Mouse (Mus musculus) heart, adult 2 months (tissue): ENCODE data around the gene Slc24a2. TPM values are rescaled to one million over a fixed set of nuclear protein-coding genes. Genes with fewer than 3 reads are reported as not detected.
A peak's percentile ranks its signal among the peaks of the same experiment; 100 is the strongest.

Source experiments
- DNase-seq, 2 experiments: peaks; one replicate each; pipeline ENCODE4 v3.0.0; 2021
- H3K27ac ChIP-seq: fragments of 200-600 bp; 2 replicates; pipeline ENCODE4 v1.8.1; 2022
- H3K27me3 ChIP-seq: fragments of 200-500 bp; 2 replicates; pipeline ENCODE4 v1.6.1; 2012; ENCODE audit warnings: mild to moderate bottlenecking, low read length, inconsistent platforms, mixed read lengths; ENCODE audit not compliant: control insufficient read depth, insufficient read depth
- H3K36me3 ChIP-seq: fragments of 200-500 bp; 2 replicates; pipeline ENCODE4 v1.6.1; 2012; ENCODE audit warnings: low read length, inconsistent platforms; ENCODE audit not compliant: control insufficient read depth, insufficient read depth
- H3K4me1 ChIP-seq: fragments of 200-500 bp; 2 replicates; pipeline ENCODE4 v1.6.1; 2011; ENCODE audit warnings: low read length; ENCODE audit not compliant: control insufficient read depth, insufficient read depth
- H3K4me3 ChIP-seq: fragments of 200-600 bp; 2 replicates; pipeline ENCODE4 v1.8.1; 2022
- H3K79me2 ChIP-seq: fragments of 200-500 bp; replicated peaks from 2 replicates; pipeline ENCODE4 v1.6.1; 2012; ENCODE audit warnings: mild to moderate bottlenecking, inconsistent platforms, low read length, moderate library complexity, mixed read lengths; ENCODE audit not compliant: control insufficient read depth, insufficient read depth
- H3K9ac ChIP-seq: fragments of 200-500 bp; 2 replicates; pipeline ENCODE4 v1.6.1; 2012; ENCODE audit warnings: low read depth, mild to moderate bottlenecking, control low read depth, inconsistent platforms, low read length, mixed read lengths
- CTCF ChIP-seq: fragments of 200-600 bp; IDR thresholded peaks from 2 replicates; pipeline ENCODE4 v1.8.1; 2022; ENCODE audit warnings: antibody characterized with exemption, mild to moderate bottlenecking, moderate library complexity
- EP300 ChIP-seq: fragments of 200-500 bp; IDR thresholded peaks from 2 replicates; pipeline ENCODE4 v1.6.1; 2011; ENCODE audit warnings: low read depth, low read length, control low read depth; ENCODE audit not compliant: insufficient read depth
- POLR2A ChIP-seq: fragments of 200-500 bp; IDR thresholded peaks from 2 replicates; pipeline ENCODE4 v1.6.1; 2011; ENCODE audit warnings: mild to moderate bottlenecking, low read depth, low read length, control low read depth; ENCODE audit not compliant: insufficient read depth
- WGBS: fragments of 180-500 bp; shearing (Covaris S2); methylation state at CpG from one replicate; pipeline ENCODE4 v1.1.7; 2018; 5-methylcytosine and 5-hydroxymethylcytosine counted together
- intact Hi-C: fragments of 180-260 bp; cut with DNase I; formaldehyde crosslinking; loops from one replicate; pipeline ENCODE4 v1.15.1; 2025
- polyA plus RNA-seq: library from polyadenylated mRNA; depleted of rRNA; stranded (reverse); fragments of >200 nt; gene quantifications from 2 replicates; pipeline ENCODE4 v1.2.3, GENCODE M21; 2012
- total RNA-seq, 2 experiments: library from RNA; stranded (reverse); gene quantifications; 2 replicates each; pipeline ENCODE4 v1.2.3; 2021

The Slc24a2 gene
- total and polyA plus RNA-seq, 3 experiments, result 0.66 to 2.5 (median 1.0) TPM

DNA sequence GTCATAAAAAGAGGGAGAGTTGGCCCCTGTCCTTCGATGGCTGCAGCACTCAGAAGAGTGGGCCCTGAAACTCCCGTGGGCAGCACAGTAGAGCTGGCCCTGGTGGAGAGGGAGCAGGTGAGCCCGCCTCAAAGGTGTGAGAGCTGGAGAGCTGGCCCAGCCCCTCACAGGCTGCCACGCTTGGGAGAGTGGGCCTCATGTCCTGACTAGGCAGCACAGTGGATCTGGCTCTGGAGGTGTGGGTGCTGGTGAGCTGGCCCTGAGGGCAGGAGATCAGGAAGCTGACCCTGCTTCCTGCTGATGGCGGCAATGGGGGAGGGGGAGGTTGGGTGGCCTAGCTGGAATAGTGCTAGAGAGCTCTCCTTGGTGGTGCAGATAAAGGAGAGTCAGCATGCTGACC lies 129.3 kb downstream of the Slc24a2 start:
- Histone ChIP-seq H3K36me3 (no peaks in the 10 kb centered on the region), H3K4me3 (no peak overlapping the region), H3K4me1 (no peaks in the 10 kb centered on the region), H3K27ac (no peak overlapping the region), H3K79me2 (no peaks in the 10 kb centered on the region), H3K9ac (no peak overlapping the region), H3K27me3 (no peaks in the 10 kb centered on the region)
- TF ChIP-seq EP300, result no peak
- TF ChIP-seq CTCF, result no peak
- no peak for TF ChIP-seq POLR2A
- intact Hi-C loops, result no loop called here
- WGBS, result 69% methylated on average over 5 of the region's 5 CpGs
- DNase-seq, result no peak

GRCm38 (mm10) chr4:87096186-87096585 lies 134.1 kb downstream of the Slc24a2 start:
- Histone ChIP-seq H3K4me1 (no peaks in the 10 kb centered on the region), H3K4me3 (no peak overlapping the region), H3K27me3 (no peaks in the 10 kb centered on the region), H3K9ac (no peak overlapping the region), H3K27ac (no peak overlapping the region), H3K36me3 (no peaks in the 10 kb centered on the region), H3K79me2 (no peaks in the 10 kb centered on the region)
- no peak for TF ChIP-seq EP300
- TF ChIP-seq POLR2A, result no peak
- TF ChIP-seq CTCF, result no peak
- peak; percentile 44 to 69 for DNase-seq
- WGBS, result 70% methylated on average over 5 of the region's 5 CpGs
- intact Hi-C loops, result no loop called here

GRCm38 (mm10) chr4:87093612-87094011 lies 136.7 kb downstream of the Slc24a2 start:
- no peak for DNase-seq
- no peaks in the 10 kb centered on the region for H3K79me2 ChIP-seq
- H3K36me3 ChIP-seq, result no peaks in the 10 kb centered on the region
- H3K4me3 ChIP-seq, result no peak overlapping the region
- intact Hi-C loops, result no loop called here
- no peak overlapping the region for H3K9ac ChIP-seq
- TF ChIP-seq EP300 (no peak), POLR2A (no peak), CTCF (no peak)
- 61% methylated on average over 3 of the region's 3 CpGs for WGBS
- H3K27me3 ChIP-seq, result no peaks in the 10 kb centered on the region
- no peak overlapping the region for H3K27ac ChIP-seq
- H3K4me1 ChIP-seq, result no peaks in the 10 kb centered on the region

DNA sequence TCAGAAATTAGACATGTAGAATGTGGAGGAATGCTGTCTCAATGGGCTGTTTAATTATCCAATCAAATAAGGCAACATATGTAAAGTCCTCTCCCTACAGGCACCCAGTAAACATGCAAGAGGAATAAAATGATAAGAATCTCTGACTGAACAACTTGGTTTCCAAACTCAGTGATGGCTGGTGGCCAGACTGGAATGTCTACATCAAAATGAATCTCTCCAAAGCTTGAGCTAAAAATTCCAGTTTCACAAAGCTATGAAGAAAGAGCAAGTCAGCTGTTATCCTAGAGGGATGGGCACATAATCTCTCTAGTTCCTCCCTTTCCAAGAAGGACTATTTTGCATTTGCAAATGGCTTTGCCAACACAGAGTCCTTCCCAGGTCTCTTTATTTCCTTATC lies 139.4 kb downstream of the Slc24a2 start:
- H3K27ac ChIP-seq, result no peak overlapping the region
- no peak for DNase-seq

DNA sequence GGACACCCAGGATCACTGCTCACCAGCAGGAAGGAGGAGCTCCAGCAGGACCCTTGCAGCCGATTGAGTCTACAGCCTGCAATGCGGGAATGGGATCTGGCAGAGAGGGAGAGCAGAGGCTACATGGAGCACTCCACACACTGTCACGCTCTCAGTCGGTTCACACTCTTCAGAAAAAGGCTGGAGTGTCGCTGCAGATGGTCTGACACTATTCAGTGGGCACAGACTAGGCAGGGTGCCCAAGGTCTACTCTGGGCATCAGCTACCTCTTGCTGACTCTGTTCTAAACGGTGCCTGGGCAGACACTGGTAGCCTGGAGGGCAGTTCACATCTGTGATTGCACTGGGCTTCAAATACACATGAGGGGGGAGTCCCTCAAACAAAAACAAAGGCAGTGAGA lies 141.6 kb downstream of the Slc24a2 start:
- TF ChIP-seq CTCF (no peak), EP300 (no peak), POLR2A (no peak)
- WGBS, result 70% methylated on average over 6 of the region's 6 CpGs

More for the DNA sequence above, 139.4 kb downstream of the Slc24a2 start:
- H3K27me3 ChIP-seq, result no peaks in the 10 kb centered on the region
- no peak for TF ChIP-seq POLR2A
- no peaks in the 10 kb centered on the region for H3K36me3 ChIP-seq
- H3K79me2 ChIP-seq, result no peaks in the 10 kb centered on the region
- H3K4me1 ChIP-seq, result no peaks in the 10 kb centered on the region; the same call in 1 of the 2 replicates
- intact Hi-C loops, result no loop called here
- no peak overlapping the region for H3K9ac ChIP-seq
- H3K4me3 ChIP-seq, result no peak overlapping the region

GRCm38 (mm10) chr4:87087597-87087996 lies 142.7 kb downstream of the Slc24a2 start:
- TF ChIP-seq POLR2A (no peak), EP300 (no peak), CTCF (no peak)
- Histone ChIP-seq H3K4me1 (no peaks in the 10 kb centered on the region; the same call in 1 of the 2 replicates), H3K36me3 (no peaks in the 10 kb centered on the region), H3K27me3 (no peaks in the 10 kb centered on the region), H3K4me3 (no peak overlapping the region), H3K79me2 (no peaks in the 10 kb centered on the region), H3K27ac (no peak overlapping the region), H3K9ac (no peak overlapping the region)
- intact Hi-C loops, result no loop called here
- 94% methylated on average over 5 of the region's 5 CpGs for WGBS
- DNase-seq, result no peak

More for the DNA sequence above, 141.6 kb downstream of the Slc24a2 start:
- H3K4me1 ChIP-seq, result no peaks in the 10 kb centered on the region; the same call in 1 of the 2 replicates
- H3K27me3 ChIP-seq, result no peaks in the 10 kb centered on the region
- H3K36me3 ChIP-seq, result no peaks in the 10 kb centered on the region
- H3K79me2 ChIP-seq, result no peaks in the 10 kb centered on the region
- H3K9ac ChIP-seq, result no peak overlapping the region
- no peak overlapping the region for H3K27ac ChIP-seq
- intact Hi-C loops, result no loop called here
- no peak overlapping the region for H3K4me3 ChIP-seq
- no peak for DNase-seq
